Mouse (Mus musculus) heart, adult 2 months (tissue): ENCODE measurements around the gene Tnn.

ENCODE experiments used
- CTCF ChIP-seq: fragments of 200-600 bp; IDR thresholded peaks from 2 replicates; pipeline ENCODE4 v1.8.1; 2022; ENCODE audit warnings: antibody characterized with exemption, mild to moderate bottlenecking, moderate library complexity
- EP300 ChIP-seq: fragments of 200-500 bp; IDR thresholded peaks from 2 replicates; pipeline ENCODE4 v1.6.1; 2011; ENCODE audit warnings: low read depth, low read length, control low read depth; ENCODE audit not compliant: insufficient read depth
- POLR2A ChIP-seq: fragments of 200-500 bp; IDR thresholded peaks from 2 replicates; pipeline ENCODE4 v1.6.1; 2011; ENCODE audit warnings: mild to moderate bottlenecking, low read depth, low read length, control low read depth; ENCODE audit not compliant: insufficient read depth

GRCm38 (mm10) chr1:160184506-160184905 lies 31.1 kb upstream of the Tnn start:
- TF ChIP-seq EP300 = no peak
- TF ChIP-seq POLR2A = no peak
- TF ChIP-seq CTCF = peak; percentile 59
